Mouse (Mus musculus): Measurements from ENCODE around the gene Mast1. TPM values are rescaled to one million over a fixed set of nuclear protein-coding genes. Genes with fewer than 3 reads are reported as not detected.

Gene Mast1
- polyA plus RNA-seq, 1 experiment from 2014 or later = 14.6 TPM

- Histone ChIP-seq H3K27ac (ENCODE audit: low read depth, low read length) (no peak within 1 kb of the TSS), H3K4me2 (ENCODE audit: low read depth) (peak within 1 kb of the TSS; percentile 93), H3K4me3 (ENCODE audit: low read depth, low read length) (peak within 1 kb of the TSS; percentile 56), H3K36me3 (ENCODE audit: control insufficient read depth, insufficient read depth, low read length) (no peaks in the 10 kb centered on the region), H3K27me3 (ENCODE audit: control insufficient read depth, insufficient read depth, low read length) (peaks cover 62% of the 10 kb centered on the region), H3K9me3 (ENCODE audit: control insufficient read depth, low read length) (no peaks in the 10 kb centered on the region), H3K9ac (ENCODE audit: low read length) (peak within 1 kb of the TSS; percentile 57), H3K4me1 (ENCODE audit: control insufficient read depth, insufficient read depth, low read length) (peaks cover 8% of the 10 kb centered on the region; the same call in 1 of the 2 replicates)
- DNase-seq (ENCODE audit: low spot score) (peak; percentile 40), ATAC-seq (ENCODE audit: insufficient read depth, low FRiP score, low TSS enrichment) (no peak)
- WGBS = 9% methylated on average over 17 of the region's 17 CpGs
Observed at GRCm38 (mm10) chr8:84946528-84947240, 9.5 kb upstream of the Mast1 start, which contains the start of gene Rtbdn. Rtbdn (plus strand) TSS chr8:84946991.

- peak; percentile 80 for DNase-seq (ENCODE audit: low spot score)
Observed at GRCm38 (mm10) chr8:84945633-84946527, 8.7 kb upstream of the Mast1 start.

GRCm38 (mm10) chr8:84945235-84945632 lies 8.1 kb upstream of the Mast1 start:
- Histone ChIP-seq H3K27me3 (ENCODE audit: control insufficient read depth, insufficient read depth, low read length) (peaks cover 55% of the 10 kb centered on the region), H3K9ac (ENCODE audit: low read length) (no peak overlapping the region), H3K27ac (ENCODE audit: low read depth, low read length) (no peak overlapping the region), H3K36me3 (ENCODE audit: control insufficient read depth, insufficient read depth, low read length) (no peaks in the 10 kb centered on the region), H3K4me3 (ENCODE audit: low read depth, low read length) (peak overlapping the region; percentile 56), H3K4me2 (ENCODE audit: low read depth) (peak overlapping the region; percentile 93), H3K9me3 (ENCODE audit: control insufficient read depth, low read length) (no peaks in the 10 kb centered on the region), H3K4me1 (ENCODE audit: control insufficient read depth, insufficient read depth, low read length) (peaks cover 8% of the 10 kb centered on the region; the same call in 1 of the 2 replicates)
- DNase-seq (ENCODE audit: low spot score) = no peak
- peak; percentile 46 for ATAC-seq (ENCODE audit: insufficient read depth, low FRiP score, low TSS enrichment)
- WGBS = 3% methylated on average over 11 of the region's 11 CpGs

More at GRCm38 (mm10) chr8:84945633-84946527, 8.7 kb upstream of the Mast1 start:
- ATAC-seq (ENCODE audit: insufficient read depth, low FRiP score, low TSS enrichment) = peak; percentile 56
- WGBS = 1% methylated on average over 38 of the region's 67 CpGs
- H3K36me3 ChIP-seq (ENCODE audit: control insufficient read depth, insufficient read depth, low read length) = no peaks in the 10 kb centered on the region
- peak overlapping the region; percentile 56 for H3K4me3 ChIP-seq (ENCODE audit: low read depth, low read length)
- peaks cover 60% of the 10 kb centered on the region for H3K27me3 ChIP-seq (ENCODE audit: control insufficient read depth, insufficient read depth, low read length)
- H3K27ac ChIP-seq (ENCODE audit: low read depth, low read length) = no peak overlapping the region
- no peaks in the 10 kb centered on the region for H3K9me3 ChIP-seq (ENCODE audit: control insufficient read depth, low read length)
- peaks cover 8% of the 10 kb centered on the region; the same call in 1 of the 2 replicates for H3K4me1 ChIP-seq (ENCODE audit: control insufficient read depth, insufficient read depth, low read length)
- peak overlapping the region; percentile 57 for H3K9ac ChIP-seq (ENCODE audit: low read length)
- H3K4me2 ChIP-seq (ENCODE audit: low read depth) = peak overlapping the region; percentile 93

- peak; percentile 71 for DNase-seq (ENCODE audit: low spot score)
- Histone ChIP-seq H3K4me3 (ENCODE audit: low read depth, low read length) (peak overlapping the region; percentile 15; the same call in 1 of the 2 replicates), H3K4me2 (ENCODE audit: low read depth) (peak overlapping the region; percentile 30), H3K27ac (ENCODE audit: low read depth, low read length) (no peak overlapping the region), H3K36me3 (ENCODE audit: control insufficient read depth, insufficient read depth, low read length) (no peaks in the 10 kb centered on the region), H3K27me3 (ENCODE audit: control insufficient read depth, insufficient read depth, low read length) (peaks cover 49% of the 10 kb centered on the region), H3K9me3 (ENCODE audit: control insufficient read depth, low read length) (no peaks in the 10 kb centered on the region), H3K4me1 (ENCODE audit: control insufficient read depth, insufficient read depth, low read length) (peaks cover 8% of the 10 kb centered on the region; the same call in 1 of the 2 replicates), H3K9ac (ENCODE audit: low read length) (no peak overlapping the region)
- peak; percentile 35; the same call in 1 of the 2 replicates for ATAC-seq (ENCODE audit: insufficient read depth, low FRiP score, low TSS enrichment)
- 4% methylated on average over 26 of the region's 26 CpGs for WGBS
Observed at GRCm38 (mm10) chr8:84944478-84945160, 7.5 kb upstream of the Mast1 start.

- H3K9ac ChIP-seq (ENCODE audit: low read length) = no peak overlapping the region
- ATAC-seq (ENCODE audit: insufficient read depth, low FRiP score, low TSS enrichment) (no peak), DNase-seq (ENCODE audit: low spot score) (no peak)
- H3K4me3 ChIP-seq (ENCODE audit: low read depth, low read length) = no peak overlapping the region
- no peak overlapping the region for H3K27ac ChIP-seq (ENCODE audit: low read depth, low read length)
- peaks cover 45% of the 10 kb centered on the region for H3K27me3 ChIP-seq (ENCODE audit: control insufficient read depth, insufficient read depth, low read length)
- no peaks in the 10 kb centered on the region for H3K36me3 ChIP-seq (ENCODE audit: control insufficient read depth, insufficient read depth, low read length)
- H3K9me3 ChIP-seq (ENCODE audit: control insufficient read depth, low read length) = no peaks in the 10 kb centered on the region
- no peak overlapping the region for H3K4me2 ChIP-seq (ENCODE audit: low read depth)
- 23% methylated on average over 4 of the region's 4 CpGs for WGBS
- peaks cover 8% of the 10 kb centered on the region; the same call in 1 of the 2 replicates for H3K4me1 ChIP-seq (ENCODE audit: control insufficient read depth, insufficient read depth, low read length)
Observed at GRCm38 (mm10) chr8:84943699-84944098, 6.5 kb upstream of the Mast1 start.

- Histone ChIP-seq H3K36me3 (ENCODE audit: control insufficient read depth, insufficient read depth, low read length) (no peaks in the 10 kb centered on the region), H3K27me3 (ENCODE audit: control insufficient read depth, insufficient read depth, low read length) (peaks cover 35% of the 10 kb centered on the region), H3K9me3 (ENCODE audit: control insufficient read depth, low read length) (no peaks in the 10 kb centered on the region), H3K4me2 (ENCODE audit: low read depth) (peak overlapping the region; percentile 69), H3K27ac (ENCODE audit: low read depth, low read length) (no peak overlapping the region), H3K9ac (ENCODE audit: low read length) (no peak overlapping the region), H3K4me1 (ENCODE audit: control insufficient read depth, insufficient read depth, low read length) (peaks cover 16% of the 10 kb centered on the region), H3K4me3 (ENCODE audit: low read depth, low read length) (no peak overlapping the region; the same call in 1 of the 2 replicates)
- ATAC-seq (ENCODE audit: insufficient read depth, low FRiP score, low TSS enrichment) (no peak), DNase-seq (ENCODE audit: low spot score) (no peak)
- 65% methylated on average over 13 of the region's 13 CpGs for WGBS
Observed at GRCm38 (mm10) chr8:84937620-84938485, 694 bp upstream of the Mast1 start.

- 19% methylated on average over 23 of the region's 23 CpGs for WGBS
- Histone ChIP-seq H3K9ac (ENCODE audit: low read length) (peak overlapping the region; percentile 71), H3K36me3 (ENCODE audit: control insufficient read depth, insufficient read depth, low read length) (no peaks in the 10 kb centered on the region), H3K27me3 (ENCODE audit: control insufficient read depth, insufficient read depth, low read length) (peaks cover 35% of the 10 kb centered on the region), H3K4me3 (ENCODE audit: low read depth, low read length) (peak overlapping the region; percentile 47), H3K4me2 (ENCODE audit: low read depth) (peak overlapping the region; percentile 69), H3K4me1 (ENCODE audit: control insufficient read depth, insufficient read depth, low read length) (peaks cover 16% of the 10 kb centered on the region), H3K27ac (ENCODE audit: low read depth, low read length) (peak overlapping the region; percentile 49), H3K9me3 (ENCODE audit: control insufficient read depth, low read length) (no peaks in the 10 kb centered on the region)
- peak; percentile 20 for ATAC-seq (ENCODE audit: insufficient read depth, low FRiP score, low TSS enrichment)
- no peak for DNase-seq (ENCODE audit: low spot score)
Observed at GRCm38 (mm10) chr8:84936041-84936961, 858 bp downstream of the Mast1 start.

Measured in neural tube, embryonic 11.5 days (tissue).